Mouse (Mus musculus) MEL (cell line): ENCODE data around the gene Cntn4.

Experiments used
- CTCF ChIP-seq, 3 experiments: IDR thresholded peaks in 2 of 3; conservative IDR thresholded peaks in 1 of 3; 2 replicates each; pipeline ENCODE4 v1.5.1; 2011 to 2012; ENCODE audit warnings: low read length in 3 of 3, low read depth in 2 of 3, mild to moderate bottlenecking in 2 of 3, improper control_type of control experiment in 1 of 3, inconsistent platforms in 1 of 3, mixed read lengths in 1 of 3, moderate library complexity in 1 of 3; ENCODE audit not compliant: control insufficient read depth in 1 of 3, insufficient read depth in 1 of 3, poor library complexity in 1 of 3, severe bottlenecking in 1 of 3
- GATA1 ChIP-seq: IDR thresholded peaks from 2 replicates; pipeline ENCODE4 v1.6.1; 2011; ENCODE audit warnings: low read depth, low read length, improper control_type of control experiment
- POLR2AphosphoS2 ChIP-seq: IDR thresholded peaks from 2 replicates; pipeline ENCODE4 v1.6.1; 2011; ENCODE audit warnings: low read length, improper control_type of control experiment
- ZMIZ1 ChIP-seq: IDR thresholded peaks from 2 replicates; pipeline ENCODE4 v1.6.1; 2012; ENCODE audit warnings: low read depth, mild to moderate bottlenecking, inconsistent platforms, low read length, improper control_type of control experiment, moderate library complexity

DNA sequence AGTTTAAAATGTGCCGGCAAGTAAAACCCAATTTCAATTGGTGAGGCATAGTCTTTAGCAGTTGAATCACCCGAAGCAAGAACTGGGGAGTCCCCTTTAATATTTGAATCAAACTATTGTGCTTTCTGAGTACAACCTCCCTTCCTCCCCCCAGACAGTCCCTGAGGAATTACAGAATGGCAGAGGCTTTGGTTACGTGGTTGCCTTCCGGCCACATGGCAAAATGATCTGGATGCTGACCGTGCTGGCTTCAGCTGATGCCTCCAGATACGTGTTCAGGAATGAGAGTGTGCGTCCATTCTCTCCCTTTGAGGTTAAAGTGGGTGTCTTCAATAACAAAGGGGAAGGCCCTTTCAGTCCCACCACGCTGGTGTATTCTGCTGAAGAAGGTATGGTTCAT, 998.1 kb downstream of the Cntn4 start:
- TF ChIP-seq CTCF (IDR thresholded peaks at IDR 0.05 in 2 of 3, conservative IDR thresholded peaks at IDR 0.05 in 1 of 3; ENCODE audit: control insufficient read depth in 1 of 3, insufficient read depth in 1 of 3, low read depth in 2 of 3, low read length in 3 of 3, poor library complexity in 1 of 3, severe bottlenecking in 1 of 3) (no peak), GATA1 (no peak), ZMIZ1 (no peak), POLR2AphosphoS2 (no peak)
